Mouse (Mus musculus) neural tube, embryonic 14.5 days (tissue): ENCODE measurements around the gene Rassf5. TPM values are rescaled to one million over a fixed set of nuclear protein-coding genes. Genes with fewer than 3 reads are reported as not detected.

ENCODE experiments used
- ATAC-seq: fragments of 200-750 bp; cut with Nextera tagmentation; 2 replicates; pipeline ENCODE4 v1.8.0; 2017; ENCODE audit warnings: low read depth, mild to moderate bottlenecking, moderate TSS enrichment, moderate library complexity
- H3K27ac ChIP-seq: fragments of 300-500 bp; sonication (generic); 2 replicates; pipeline ENCODE4 v1.5.1; 2014; ENCODE audit warnings: low read depth, mild to moderate bottlenecking, control low read depth, low read length, moderate library complexity, mixed read lengths
- H3K27me3 ChIP-seq: fragments of 300-500 bp; sonication (generic); 2 replicates; pipeline ENCODE4 v1.6.1; 2014; ENCODE audit warnings: low read length; ENCODE audit not compliant: control insufficient read depth, insufficient read depth
- H3K36me3 ChIP-seq: fragments of 300-500 bp; sonication (generic); 2 replicates; pipeline ENCODE4 v1.6.1; 2014; ENCODE audit warnings: low read length, mixed read lengths; ENCODE audit not compliant: control insufficient read depth, insufficient read depth
- H3K4me1 ChIP-seq: fragments of 300-500 bp; sonication (generic); 2 replicates; pipeline ENCODE4 v1.6.1; 2014; ENCODE audit warnings: low read length; ENCODE audit not compliant: control insufficient read depth, insufficient read depth
- H3K4me2 ChIP-seq: fragments of 300-500 bp; sonication (generic); 2 replicates; pipeline ENCODE4 v1.6.1; 2014; ENCODE audit warnings: mild to moderate bottlenecking, low read depth, low read length, control low read depth
- H3K4me3 ChIP-seq: fragments of 300-500 bp; sonication (generic); 2 replicates; pipeline ENCODE4 v1.5.1; 2014; ENCODE audit warnings: low read depth, low read length, control low read depth, mixed read lengths
- H3K9ac ChIP-seq: fragments of 300-500 bp; sonication (generic); replicated peaks from 2 replicates; pipeline ENCODE4 v1.6.1; 2014; ENCODE audit warnings: low read depth, mild to moderate bottlenecking, control low read depth, low read length, mixed read lengths
- H3K9me3 ChIP-seq: fragments of 300-500 bp; sonication (generic); 2 replicates; pipeline ENCODE4 v1.6.1; 2016; ENCODE audit warnings: low read length; ENCODE audit not compliant: control insufficient read depth
- WGBS: fragments of 180-500 bp; shearing (Covaris S2); extraction: QIAGEN DNeasy Blood & Tissue Kit; methylation state at CpG from one replicate; pipeline ENCODE4 v1.1.7; 2014; 5-methylcytosine and 5-hydroxymethylcytosine counted together
- polyA plus RNA-seq: library from polyadenylated mRNA; unstranded; fragments of >200 nt; fragmentation: Nextera tagmentation; extraction: Ambion mirVana; gene quantifications from 2 replicates; pipeline ENCODE4 v1.2.1, GENCODE M21; 2014

Gene Rassf5
- polyA plus RNA-seq, 1 experiment from 2014 or later = 5.7 TPM

GRCm38 (mm10) chr1:131223345-131223744 lies 21.7 kb downstream of the Rassf5 start:
- H3K27ac ChIP-seq = no peak overlapping the region
- no peaks in the 10 kb centered on the region for H3K9me3 ChIP-seq
- H3K27me3 ChIP-seq = no peaks in the 10 kb centered on the region
- no peak for ATAC-seq
- no peaks in the 10 kb centered on the region for H3K4me1 ChIP-seq
- H3K4me3 ChIP-seq = no peak overlapping the region
- 86% methylated on average over 2 of the region's 2 CpGs for WGBS
- no peak overlapping the region for H3K9ac ChIP-seq
- H3K36me3 ChIP-seq = no peaks in the 10 kb centered on the region
- no peak overlapping the region for H3K4me2 ChIP-seq

- no peak overlapping the region for H3K9ac ChIP-seq
- no peak for ATAC-seq
- 89% methylated on average over 13 of the region's 13 CpGs for WGBS
- no peak overlapping the region for H3K4me2 ChIP-seq
- no peaks in the 10 kb centered on the region for H3K36me3 ChIP-seq
- no peak overlapping the region for H3K27ac ChIP-seq
- no peaks in the 10 kb centered on the region for H3K27me3 ChIP-seq
- H3K4me1 ChIP-seq = no peaks in the 10 kb centered on the region
- H3K9me3 ChIP-seq = no peaks in the 10 kb centered on the region
- H3K4me3 ChIP-seq = no peak overlapping the region
Observed at GRCm38 (mm10) chr1:131221822-131222590, 23.1 kb downstream of the Rassf5 start.

GRCm38 (mm10) chr1:131218933-131219332 lies 26.1 kb downstream of the Rassf5 start:
- no peak overlapping the region for H3K9ac ChIP-seq
- ATAC-seq = no peak
- no peaks in the 10 kb centered on the region for H3K36me3 ChIP-seq
- H3K9me3 ChIP-seq = no peaks in the 10 kb centered on the region
- H3K27ac ChIP-seq = no peak overlapping the region
- 91% methylated on average over 11 of the region's 11 CpGs for WGBS
- no peak overlapping the region for H3K4me2 ChIP-seq
- H3K4me3 ChIP-seq = no peak overlapping the region
- no peaks in the 10 kb centered on the region for H3K4me1 ChIP-seq
- no peaks in the 10 kb centered on the region for H3K27me3 ChIP-seq

- ATAC-seq = no peak
- Histone ChIP-seq H3K4me1 (no peaks in the 10 kb centered on the region), H3K4me3 (no peak overlapping the region), H3K9me3 (no peaks in the 10 kb centered on the region), H3K36me3 (no peaks in the 10 kb centered on the region), H3K4me2 (no peak overlapping the region), H3K27ac (no peak overlapping the region), H3K27me3 (no peaks in the 10 kb centered on the region), H3K9ac (no peak overlapping the region)
- 85% methylated on average over 6 of the region's 6 CpGs for WGBS
Observed at GRCm38 (mm10) chr1:131213361-131213760, 31.7 kb downstream of the Rassf5 start.

GRCm38 (mm10) chr1:131212956-131213355 lies 32.1 kb downstream of the Rassf5 start:
- H3K4me2 ChIP-seq = no peak overlapping the region
- no peak overlapping the region for H3K4me3 ChIP-seq
- H3K4me1 ChIP-seq = no peaks in the 10 kb centered on the region
- H3K9me3 ChIP-seq = no peaks in the 10 kb centered on the region
- ATAC-seq = no peak
- H3K27ac ChIP-seq = no peak overlapping the region
- H3K36me3 ChIP-seq = no peaks in the 10 kb centered on the region
- WGBS = 75% methylated on average over 5 of the region's 5 CpGs
- H3K9ac ChIP-seq = no peak overlapping the region
- H3K27me3 ChIP-seq = no peaks in the 10 kb centered on the region

- no peak overlapping the region for H3K27ac ChIP-seq
- no peaks in the 10 kb centered on the region for H3K36me3 ChIP-seq
- no peaks in the 10 kb centered on the region for H3K27me3 ChIP-seq
- H3K4me1 ChIP-seq = no peaks in the 10 kb centered on the region
- H3K4me2 ChIP-seq = no peak overlapping the region
- no peak for ATAC-seq
- no peak overlapping the region for H3K4me3 ChIP-seq
- H3K9me3 ChIP-seq = no peaks in the 10 kb centered on the region
- WGBS = 95% methylated on average over 1 of the region's 1 CpGs
- H3K9ac ChIP-seq = no peak overlapping the region
Observed at GRCm38 (mm10) chr1:131211655-131212054, 33.4 kb downstream of the Rassf5 start.

GRCm38 (mm10) chr1:131209971-131210426 lies 35.1 kb downstream of the Rassf5 start:
- ATAC-seq = no peak
- H3K4me2 ChIP-seq = no peak overlapping the region
- H3K27me3 ChIP-seq = no peaks in the 10 kb centered on the region
- H3K9me3 ChIP-seq = no peaks in the 10 kb centered on the region
- no peak overlapping the region for H3K4me3 ChIP-seq
- no peak overlapping the region for H3K27ac ChIP-seq
- no peaks in the 10 kb centered on the region for H3K4me1 ChIP-seq
- H3K9ac ChIP-seq = no peak overlapping the region
- H3K36me3 ChIP-seq = no peaks in the 10 kb centered on the region
- 63% methylated on average over 8 of the region's 8 CpGs for WGBS

- Histone ChIP-seq H3K27ac (no peak overlapping the region), H3K9ac (no peak overlapping the region), H3K36me3 (no peaks in the 10 kb centered on the region), H3K4me3 (no peak overlapping the region), H3K4me1 (no peaks in the 10 kb centered on the region), H3K9me3 (no peaks in the 10 kb centered on the region), H3K27me3 (no peaks in the 10 kb centered on the region), H3K4me2 (no peak overlapping the region)
- no peak for ATAC-seq
- 70% methylated on average over 6 of the region's 6 CpGs for WGBS
Observed at GRCm38 (mm10) chr1:131208800-131209199, 36.3 kb downstream of the Rassf5 start.

- no peaks in the 10 kb centered on the region for H3K27me3 ChIP-seq
- H3K27ac ChIP-seq = no peak overlapping the region
- no peak overlapping the region for H3K4me3 ChIP-seq
- no peak overlapping the region for H3K9ac ChIP-seq
- H3K4me1 ChIP-seq = no peaks in the 10 kb centered on the region
- ATAC-seq = no peak
- H3K9me3 ChIP-seq = no peaks in the 10 kb centered on the region
- WGBS = 93% methylated on average over 5 of the region's 5 CpGs
- H3K4me2 ChIP-seq = no peak overlapping the region
- H3K36me3 ChIP-seq = no peaks in the 10 kb centered on the region
Observed at GRCm38 (mm10) chr1:131208081-131208480, 37.0 kb downstream of the Rassf5 start.
